Mouse (Mus musculus) neural tube, embryonic 15.5 days (tissue): ENCODE measurements at regions not wholly inside any gene's neighbourhood (a gene's known extent, or its start where the extent isn't known, plus 50 kb on each side); places are given as distances from the start of the nearest gene placed in this dataset.
A peak's percentile ranks its signal among the peaks of the same experiment; 100 is the strongest.

ENCODE experiments used
- ATAC-seq: fragments of 200-750 bp; cut with Nextera tagmentation; 2 replicates; pipeline ENCODE4 v1.8.0; 2017; ENCODE audit warnings: mild to moderate bottlenecking, moderate TSS enrichment, moderate library complexity; ENCODE audit not compliant: low FRiP score
- H3K27ac ChIP-seq: fragments of 300-500 bp; sonication (generic); replicated peaks from 2 replicates; pipeline ENCODE4 v1.5.1; 2015; ENCODE audit warnings: mild to moderate bottlenecking, inconsistent platforms
- H3K27me3 ChIP-seq: fragments of 300-500 bp; sonication (generic); replicated peaks from 2 replicates; pipeline ENCODE4 v1.6.1; 2015; ENCODE audit warnings: inconsistent platforms
- H3K36me3 ChIP-seq: fragments of 300-500 bp; sonication (generic); 2 replicates; pipeline ENCODE4 v1.6.1; 2015; ENCODE audit warnings: inconsistent platforms
- H3K4me1 ChIP-seq: fragments of 300-500 bp; sonication (generic); 2 replicates; pipeline ENCODE4 v1.6.1; 2015; ENCODE audit warnings: inconsistent platforms
- H3K4me2 ChIP-seq: fragments of 300-500 bp; sonication (generic); 2 replicates; pipeline ENCODE4 v1.6.1; 2015; ENCODE audit warnings: inconsistent platforms, mild to moderate bottlenecking, moderate library complexity
- H3K4me3 ChIP-seq: fragments of 300-500 bp; sonication (generic); replicated peaks from 2 replicates; pipeline ENCODE4 v1.5.1; 2015; ENCODE audit warnings: mild to moderate bottlenecking, inconsistent platforms
- H3K9ac ChIP-seq: fragments of 300-500 bp; sonication (generic); replicated peaks from 2 replicates; pipeline ENCODE4 v1.6.1; 2015; ENCODE audit warnings: mild to moderate bottlenecking, inconsistent platforms
- H3K9me3 ChIP-seq: fragments of 300-500 bp; sonication (generic); replicated peaks from 2 replicates; pipeline ENCODE4 v1.6.1; 2016; ENCODE audit warnings: inconsistent platforms
- WGBS: fragments of 180-500 bp; shearing (Covaris S2); methylation state at CpG from one replicate; pipeline ENCODE4 v1.1.7; 2015; ENCODE audit warnings: mixed read lengths; 5-methylcytosine and 5-hydroxymethylcytosine counted together

- Histone ChIP-seq H3K27me3 (no peaks in the 10 kb centered on the region), H3K9ac (no peak overlapping the region), H3K36me3 (no peaks in the 10 kb centered on the region), H3K4me2 (no peak overlapping the region), H3K4me1 (peaks cover 3% of the 10 kb centered on the region; the same call in 1 of the 2 replicates), H3K4me3 (no peak overlapping the region), H3K9me3 (no peaks in the 10 kb centered on the region), H3K27ac (no peak overlapping the region)
- no peak for ATAC-seq
- 90% methylated on average over 4 of the region's 4 CpGs for WGBS
Observed at GRCm38 (mm10) chr1:61050346-61050745, 72.6 kb downstream of the Icos start.

- ATAC-seq: no peak
- no peak overlapping the region for H3K27ac ChIP-seq
- H3K4me1 ChIP-seq: peaks cover 3% of the 10 kb centered on the region; the same call in 1 of the 2 replicates
- no peak overlapping the region for H3K4me2 ChIP-seq
- H3K27me3 ChIP-seq: no peaks in the 10 kb centered on the region
- H3K36me3 ChIP-seq: no peaks in the 10 kb centered on the region
- no peak overlapping the region for H3K9ac ChIP-seq
- H3K9me3 ChIP-seq: no peaks in the 10 kb centered on the region
- no peak overlapping the region for H3K4me3 ChIP-seq
- WGBS: 40% methylated on average over 1 of the region's 1 CpGs
Observed at GRCm38 (mm10) chr1:61053676-61054075, 75.9 kb downstream of the Icos start.

GRCm38 (mm10) chr1:61054391-61054790 lies 76.7 kb downstream of the Icos start:
- Histone ChIP-seq H3K27ac (no peak overlapping the region), H3K27me3 (no peaks in the 10 kb centered on the region), H3K4me2 (no peak overlapping the region), H3K9ac (no peak overlapping the region), H3K9me3 (no peaks in the 10 kb centered on the region), H3K36me3 (no peaks in the 10 kb centered on the region), H3K4me3 (no peak overlapping the region), H3K4me1 (peaks cover 3% of the 10 kb centered on the region; the same call in 1 of the 2 replicates)
- ATAC-seq: no peak
- WGBS: 90% methylated on average over 6 of the region's 6 CpGs

GRCm38 (mm10) chr1:61055176-61055575 lies 77.4 kb downstream of the Icos start:
- Histone ChIP-seq H3K27me3 (no peaks in the 10 kb centered on the region), H3K4me2 (peak overlapping the region; percentile 38), H3K4me3 (no peak overlapping the region), H3K4me1 (peaks cover 3% of the 10 kb centered on the region; the same call in 1 of the 2 replicates), H3K36me3 (no peaks in the 10 kb centered on the region), H3K9me3 (no peaks in the 10 kb centered on the region), H3K9ac (no peak overlapping the region), H3K27ac (no peak overlapping the region)
- 3% methylated on average over 8 of the region's 8 CpGs for WGBS
- ATAC-seq: peak; percentile 72; the same call in 1 of the 2 replicates

- Histone ChIP-seq H3K4me2 (no peak overlapping the region), H3K27ac (no peak overlapping the region), H3K36me3 (no peaks in the 10 kb centered on the region), H3K27me3 (no peaks in the 10 kb centered on the region), H3K9ac (no peak overlapping the region), H3K4me1 (peaks cover 5% of the 10 kb centered on the region; the same call in 1 of the 2 replicates), H3K9me3 (no peaks in the 10 kb centered on the region), H3K4me3 (no peak overlapping the region)
- WGBS: 36% methylated on average over 11 of the region's 11 CpGs
- ATAC-seq: no peak
Observed at GRCm38 (mm10) chr1:61059910-61060536, 82.3 kb downstream of the Icos start.

- Histone ChIP-seq H3K4me2 (no peak overlapping the region), H3K27ac (no peak overlapping the region), H3K27me3 (no peaks in the 10 kb centered on the region), H3K36me3 (no peaks in the 10 kb centered on the region), H3K4me1 (peaks cover 5% of the 10 kb centered on the region; the same call in 1 of the 2 replicates), H3K9ac (no peak overlapping the region), H3K4me3 (no peak overlapping the region), H3K9me3 (no peaks in the 10 kb centered on the region)
- 15% methylated on average over 3 of the region's 3 CpGs for WGBS
- no peak for ATAC-seq
Observed at GRCm38 (mm10) chr1:61061892-61062460, 84.2 kb downstream of the Icos start.

GRCm38 (mm10) chr1:61068112-61068511 lies 90.4 kb downstream of the Icos start:
- H3K9ac ChIP-seq: no peak overlapping the region
- H3K9me3 ChIP-seq: no peaks in the 10 kb centered on the region
- no peak for ATAC-seq

GRCm38 (mm10) chr1:61074127-61074526 lies 96.4 kb downstream of the Icos start:
- ATAC-seq: no peak
- H3K27me3 ChIP-seq: no peaks in the 10 kb centered on the region
- WGBS: 32% methylated on average over 2 of the region's 2 CpGs

More at GRCm38 (mm10) chr1:61068112-61068511, 90.4 kb downstream of the Icos start:
- Histone ChIP-seq H3K27me3 (no peaks in the 10 kb centered on the region), H3K4me2 (no peak overlapping the region), H3K4me3 (no peak overlapping the region), H3K4me1 (no peaks in the 10 kb centered on the region), H3K27ac (no peak overlapping the region), H3K36me3 (no peaks in the 10 kb centered on the region)
- WGBS: 85% methylated on average over 6 of the region's 6 CpGs

GRCm38 (mm10) chr1:61075335-61075734 lies 97.6 kb downstream of the Icos start:
- Histone ChIP-seq H3K9ac (no peak overlapping the region), H3K36me3 (no peaks in the 10 kb centered on the region), H3K4me1 (no peaks in the 10 kb centered on the region), H3K4me2 (no peak overlapping the region), H3K4me3 (no peak overlapping the region), H3K9me3 (no peaks in the 10 kb centered on the region), H3K27ac (no peak overlapping the region), H3K27me3 (no peaks in the 10 kb centered on the region)
- ATAC-seq: no peak
- WGBS: 96% methylated on average over 1 of the region's 1 CpGs

More at GRCm38 (mm10) chr1:61074127-61074526, 96.4 kb downstream of the Icos start:
- Histone ChIP-seq H3K4me1 (no peaks in the 10 kb centered on the region), H3K9ac (no peak overlapping the region), H3K4me2 (no peak overlapping the region), H3K9me3 (no peaks in the 10 kb centered on the region), H3K36me3 (no peaks in the 10 kb centered on the region), H3K27ac (no peak overlapping the region), H3K4me3 (no peak overlapping the region)

- Histone ChIP-seq H3K4me2 (no peak overlapping the region), H3K27ac (no peak overlapping the region), H3K36me3 (no peaks in the 10 kb centered on the region), H3K9me3 (no peaks in the 10 kb centered on the region), H3K9ac (no peak overlapping the region), H3K27me3 (no peaks in the 10 kb centered on the region), H3K4me1 (no peaks in the 10 kb centered on the region), H3K4me3 (no peak overlapping the region)
- ATAC-seq: no peak
Observed at GRCm38 (mm10) chr1:61084732-61085131, 107.0 kb downstream of the Icos start.

GRCm38 (mm10) chr1:61086811-61087210 lies 109.1 kb downstream of the Icos start:
- Histone ChIP-seq H3K4me3 (no peak overlapping the region), H3K9me3 (no peaks in the 10 kb centered on the region), H3K9ac (no peak overlapping the region), H3K4me1 (no peaks in the 10 kb centered on the region), H3K4me2 (no peak overlapping the region), H3K27ac (no peak overlapping the region), H3K27me3 (no peaks in the 10 kb centered on the region), H3K36me3 (no peaks in the 10 kb centered on the region)
- 85% methylated on average over 5 of the region's 5 CpGs for WGBS
- no peak for ATAC-seq

- H3K4me3 ChIP-seq: no peak overlapping the region
- no peak overlapping the region for H3K4me2 ChIP-seq
- no peaks in the 10 kb centered on the region for H3K27me3 ChIP-seq
- no peaks in the 10 kb centered on the region for H3K4me1 ChIP-seq
- 46% methylated on average over 1 of the region's 1 CpGs for WGBS
- ATAC-seq: no peak
- no peaks in the 10 kb centered on the region for H3K9me3 ChIP-seq
- no peak overlapping the region for H3K9ac ChIP-seq
- no peak overlapping the region for H3K27ac ChIP-seq
- no peaks in the 10 kb centered on the region for H3K36me3 ChIP-seq
Observed at GRCm38 (mm10) chr1:61090801-61091200, 113.1 kb downstream of the Icos start.
